8 mouse cellular contexts compared by ENCODE assay signal in genomic region chr13:68997821-68998551, GRCm38 (mm10). TPM values are rescaled to one million over a fixed set of nuclear protein-coding genes. Genes with fewer than 3 reads are reported as not detected.
A peak's percentile ranks its signal among the peaks of the same experiment; 100 is the strongest.
DNase-seq lines count a peak whose midpoint lies in the region; ATAC-seq lines count a peak whose summit lies in the region.

No protein-coding gene starts in this region.

- H3K4me2 ChIP-seq in kidney, embryonic 14.5 days (replicated peaks; ENCODE audit: low read depth, low read length), result peak overlapping the region; percentile 88
- H3K4me2 ChIP-seq in hindbrain, embryonic 14.5 days (replicated peaks), result peak overlapping the region; percentile 81
- H3K4me2 ChIP-seq in midbrain, embryonic 11.5 days, result peak overlapping the region; percentile 88

- H3K9me3 ChIP-seq in kidney, embryonic 14.5 days (ENCODE audit: control insufficient read depth, low read length), result no peaks in the 10 kb centered on the region
- H3K9me3 ChIP-seq in hindbrain, embryonic 14.5 days (ENCODE audit: control insufficient read depth, low read length), result no peaks in the 10 kb centered on the region
- no peaks in the 10 kb centered on the region for H3K9me3 ChIP-seq in midbrain, embryonic 11.5 days (ENCODE audit: control insufficient read depth, low read length)

- peak overlapping the region; percentile 56 for H3K4me3 ChIP-seq in kidney, embryonic 14.5 days (ENCODE audit: low read length)
- H3K4me3 ChIP-seq in hindbrain, embryonic 14.5 days (replicated peaks; ENCODE audit: low read length), result peak overlapping the region; percentile 59
- peak overlapping the region; percentile 60 for H3K4me3 ChIP-seq in midbrain, embryonic 11.5 days (ENCODE audit: low read depth, low read length)

- DNase-seq in kidney, adult 11 months, result no peak
- peak; percentile 43 for DNase-seq in embryo, embryonic 11 days
- DNase-seq in hindbrain, embryonic 14.5 days (ENCODE audit: low spot score), result peak; percentile 41
- DNase-seq in midbrain, embryonic 11.5 days (ENCODE audit: low spot score, missing footprints), result peak; percentile 92
- no peak for DNase-seq in cerebellum, adult 11-12 months
- no peak for DNase-seq in spleen, adult 18-20 months
- no peak for DNase-seq in kidney, postnatal 25 days

- no peaks in the 10 kb centered on the region for H3K4me1 ChIP-seq in kidney, embryonic 14.5 days (ENCODE audit: control insufficient read depth, insufficient read depth, low read length)
- peaks cover 4% of the 10 kb centered on the region; the same call in 1 of the 2 replicates for H3K4me1 ChIP-seq in hindbrain, embryonic 14.5 days (replicated peaks; ENCODE audit: control insufficient read depth, insufficient read depth, low read length)
- H3K4me1 ChIP-seq in midbrain, embryonic 11.5 days (ENCODE audit: control insufficient read depth, insufficient read depth, low read length), result peaks cover 4% of the 10 kb centered on the region; the same call in 1 of the 2 replicates

- H3K36me3 ChIP-seq in kidney, embryonic 14.5 days (ENCODE audit: control insufficient read depth, insufficient read depth, low read length), result no peaks in the 10 kb centered on the region
- no peaks in the 10 kb centered on the region for H3K36me3 ChIP-seq in hindbrain, embryonic 14.5 days (replicated peaks; ENCODE audit: control insufficient read depth, insufficient read depth)
- H3K36me3 ChIP-seq in midbrain, embryonic 11.5 days (ENCODE audit: control insufficient read depth, insufficient read depth, low read length), result no peaks in the 10 kb centered on the region

- H3K27ac ChIP-seq in kidney, embryonic 14.5 days (ENCODE audit: low read depth, low read length), result no peak overlapping the region; the same call in 1 of the 2 replicates
- H3K27ac ChIP-seq in hindbrain, embryonic 14.5 days, result no peak overlapping the region
- no peak overlapping the region for H3K27ac ChIP-seq in midbrain, embryonic 11.5 days (ENCODE audit: low read depth, low read length)

- ATAC-seq in kidney, embryonic 14.5 days (ENCODE audit: low FRiP score, low TSS enrichment), result no peak
- ATAC-seq in hindbrain, embryonic 14.5 days (ENCODE audit: low FRiP score), result no peak
- no peak for ATAC-seq in midbrain, embryonic 11.5 days (ENCODE audit: low FRiP score)

- WGBS in kidney, embryonic 14.5 days, result 6% methylated on average over 22 of the region's 22 CpGs
- 11% methylated on average over 22 of the region's 22 CpGs for WGBS in hindbrain, embryonic 14.5 days
- 13% methylated on average over 22 of the region's 22 CpGs for WGBS in midbrain, embryonic 11.5 days

- no peaks in the 10 kb centered on the region; the same call in 1 of the 2 replicates for H3K27me3 ChIP-seq in kidney, embryonic 14.5 days (ENCODE audit: control insufficient read depth, insufficient read depth, low read length)
- H3K27me3 ChIP-seq in hindbrain, embryonic 14.5 days (ENCODE audit: control insufficient read depth, insufficient read depth, low read length), result 0 out of 2 replicates have a peak, but pooled peaks cover 3% of the 10 kb centered on the region
- peaks cover 22% of the 10 kb centered on the region for H3K27me3 ChIP-seq in midbrain, embryonic 11.5 days (ENCODE audit: control insufficient read depth, insufficient read depth, low read length)

- peak overlapping the region; percentile 79 for H3K9ac ChIP-seq in kidney, embryonic 14.5 days (ENCODE audit: low read depth, low read length)
- H3K9ac ChIP-seq in hindbrain, embryonic 14.5 days, result peak overlapping the region; percentile 66; the same call in 1 of the 2 replicates
- H3K9ac ChIP-seq in midbrain, embryonic 11.5 days (ENCODE audit: low read length), result no peak overlapping the region

RNA-seq across cellular contexts. Expression of gene Adcy2, which starts 1.4 kb away (rescaled TPM):
- polyA plus RNA-seq in kidney, embryonic 14.5 days (2014; fragmentation: Nextera tagmentation; extraction: Ambion mirVana), result 6.6 and 9.4 TPM in 2 replicates
- 15.7 and 16.7 TPM in 2 replicates for polyA plus RNA-seq in hindbrain, embryonic 14.5 days (2014; fragmentation: Nextera tagmentation; extraction: Ambion mirVana)
- polyA plus RNA-seq in midbrain, embryonic 11.5 days (2014; fragmentation: Nextera tagmentation; extraction: Ambion mirVana), result 1.4 and 1.5 TPM in 2 replicates

Comparison
In these comparisons a context has a peak if more than half of its experiments do, and no peak if none do; other contexts are left out.
1. DNase-seq: peak in embryo, embryonic 11 days (single experiment), hindbrain, embryonic 14.5 days (single experiment) and midbrain, embryonic 11.5 days (single experiment); none in kidney, adult 11 months (single experiment), cerebellum, adult 11-12 months (single experiment), spleen, adult 18-20 months (0 of 2) and kidney, postnatal 25 days (0 of 2).
2. Peak in every context shown above with its lines, with median percentiles within 50 percentile points of each other: H3K4me2 ChIP-seq and H3K4me3 ChIP-seq.